Mouse (Mus musculus) heart, embryonic 13.5 days (tissue): Measurements from ENCODE around the gene Phc2. TPM values are rescaled to one million over a fixed set of nuclear protein-coding genes. Genes with fewer than 3 reads are reported as not detected.
"Not testable (repeated sequence)": the region's sequence is repeated elsewhere in the genome, so short reads cannot be mapped to it uniquely, and the experiment has no call there.

Experiments used
- ATAC-seq: fragments of 200-750 bp; cut with Nextera tagmentation; 2 replicates; pipeline ENCODE4 v1.8.0; 2017; ENCODE audit warnings: moderate TSS enrichment; ENCODE audit not compliant: insufficient number of reproducible peaks, low FRiP score, low TSS enrichment; ENCODE audit errors: extremely low read depth
- H3K27ac ChIP-seq: fragments of 300-500 bp; sonication (generic); replicated peaks from 2 replicates; pipeline ENCODE4 v1.5.1; 2015; ENCODE audit warnings: moderate library complexity, mild to moderate bottlenecking, inconsistent platforms
- H3K27me3 ChIP-seq: fragments of 300-500 bp; sonication (generic); replicated peaks from 2 replicates; pipeline ENCODE4 v1.6.1; 2015; ENCODE audit warnings: mild to moderate bottlenecking, inconsistent platforms
- H3K36me3 ChIP-seq: fragments of 300-500 bp; sonication (generic); 2 replicates; pipeline ENCODE4 v1.6.1; 2015; ENCODE audit warnings: mild to moderate bottlenecking, inconsistent platforms
- H3K4me1 ChIP-seq: fragments of 300-500 bp; sonication (generic); 2 replicates; pipeline ENCODE4 v1.6.1; 2015; ENCODE audit warnings: inconsistent platforms
- H3K4me2 ChIP-seq: fragments of 300-500 bp; sonication (generic); 2 replicates; pipeline ENCODE4 v1.6.1; 2015; ENCODE audit warnings: inconsistent platforms, mild to moderate bottlenecking, moderate library complexity
- H3K4me3 ChIP-seq: fragments of 300-500 bp; sonication (generic); 2 replicates; pipeline ENCODE4 v1.5.1; 2015; ENCODE audit warnings: moderate library complexity, mild to moderate bottlenecking, inconsistent platforms
- H3K9ac ChIP-seq: fragments of 300-500 bp; sonication (generic); 2 replicates; pipeline ENCODE4 v1.6.1; 2015; ENCODE audit warnings: inconsistent platforms, mild to moderate bottlenecking, moderate library complexity
- H3K9me3 ChIP-seq: fragments of 300-500 bp; sonication (generic); 2 replicates; pipeline ENCODE4 v1.6.1; 2016; ENCODE audit warnings: inconsistent platforms
- WGBS: fragments of 180-500 bp; shearing (Covaris S2); methylation state at CpG from one replicate; pipeline ENCODE4 v1.1.7; 2015; ENCODE audit warnings: mixed read lengths; 5-methylcytosine and 5-hydroxymethylcytosine counted together
- polyA plus RNA-seq: library from polyadenylated mRNA; unstranded; fragments of >200 nt; fragmentation: Nextera tagmentation; extraction: Ambion mirVana; gene quantifications from 2 replicates; pipeline ENCODE4 v1.2.1, GENCODE M21; 2015

Phc2 gene
- 9.9 and 16.7 TPM in 2 replicates for polyA plus RNA-seq

DNA sequence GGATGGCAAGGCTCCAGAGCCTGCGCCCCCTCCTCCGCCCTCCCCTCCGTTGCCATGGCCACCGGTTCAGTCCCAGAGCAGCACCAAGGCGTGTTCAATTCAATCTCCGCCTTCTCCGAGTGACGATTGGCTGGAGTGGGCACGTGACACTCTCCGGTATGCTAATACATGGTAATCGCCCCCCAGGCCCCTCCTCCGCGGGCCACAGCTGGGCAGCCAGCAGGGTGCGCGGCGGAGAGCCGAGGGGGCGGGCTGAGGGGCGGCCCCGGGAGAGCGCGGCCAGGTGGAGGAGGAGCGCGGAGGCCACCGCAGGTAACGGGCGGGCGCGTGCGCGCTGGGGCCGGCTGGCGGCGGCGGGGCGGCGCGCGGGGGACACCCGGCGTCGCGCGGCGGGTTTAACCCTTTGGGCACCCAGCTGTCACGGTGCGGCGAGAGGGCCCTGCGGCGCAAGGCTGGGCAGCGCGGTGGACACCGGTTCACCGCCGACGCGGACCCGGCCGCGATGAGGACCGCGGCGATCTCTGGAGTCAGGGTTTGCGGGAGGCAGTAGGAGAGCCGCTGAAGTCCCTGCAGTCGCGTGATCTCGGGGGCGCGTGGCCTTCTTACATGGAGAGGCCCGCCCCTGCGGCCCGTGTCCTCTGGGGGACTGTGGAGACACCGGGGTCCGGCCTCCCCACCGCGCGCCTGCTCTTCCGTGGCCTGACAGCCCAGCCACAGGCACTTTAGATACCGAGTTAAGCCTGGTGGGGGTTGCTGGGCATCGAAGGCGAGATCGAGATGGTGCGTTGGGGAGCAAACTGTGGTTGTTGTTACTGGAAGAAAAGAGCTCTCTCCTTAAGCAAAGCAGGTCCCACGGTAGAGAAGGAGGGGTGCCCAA lies at the start of gene Phc2:
Gene Phc2, plus strand, starts transcription at position 198 of the 877 bp plus-strand sequence.
- WGBS = under 1% methylated on average over 81 of the region's 85 CpGs
- H3K27ac ChIP-seq = no peak within 1 kb of the TSS
- peaks cover 35% of the 10 kb centered on the region for H3K27me3 ChIP-seq
- peak within 1 kb of the TSS; percentile 84 for H3K9ac ChIP-seq
- H3K4me1 ChIP-seq = peaks cover 26% of the 10 kb centered on the region
- no peaks in the 10 kb centered on the region for H3K9me3 ChIP-seq
- peak within 1 kb of the TSS; percentile 80 for H3K4me3 ChIP-seq
- H3K36me3 ChIP-seq = no peaks in the 10 kb centered on the region
- H3K4me2 ChIP-seq = peak within 1 kb of the TSS; percentile 100
- peak; percentile 80 for ATAC-seq

- Histone ChIP-seq H3K4me2 (no peak overlapping the region), H3K36me3 (peaks cover 31% of the 10 kb centered on the region), H3K27ac (no peak overlapping the region), H3K9me3 (no peaks in the 10 kb centered on the region), H3K9ac (no peak overlapping the region), H3K27me3 (no peaks in the 10 kb centered on the region), H3K4me3 (no peak overlapping the region), H3K4me1 (peaks cover 23% of the 10 kb centered on the region)
- WGBS = 90% methylated on average over 7 of the region's 7 CpGs
- ATAC-seq = no peak
These were observed 47.9 kb upstream of the Phc2 start for GRCm38 (mm10) chr4:128606586-128606985.

- Histone ChIP-seq H3K36me3 (peaks cover 20% of the 10 kb centered on the region), H3K27ac (no peak overlapping the region), H3K9ac (no peak overlapping the region), H3K4me1 (peaks cover 23% of the 10 kb centered on the region), H3K9me3 (no peaks in the 10 kb centered on the region), H3K4me2 (peak overlapping the region; percentile 22), H3K4me3 (no peak overlapping the region), H3K27me3 (no peaks in the 10 kb centered on the region)
- 69% methylated on average over 11 of the region's 11 CpGs for WGBS
- ATAC-seq = no peak
These were observed 46.8 kb upstream of the Phc2 start for GRCm38 (mm10) chr4:128607661-128608060.

GRCm38 (mm10) chr4:128609276-128609924 lies 45.1 kb upstream of the Phc2 start:
- H3K27ac ChIP-seq = peak overlapping the region; percentile 52
- peak overlapping the region; percentile 87 for H3K9ac ChIP-seq
- no peaks in the 10 kb centered on the region for H3K9me3 ChIP-seq
- H3K27me3 ChIP-seq = peaks cover 3% of the 10 kb centered on the region
- peaks cover 23% of the 10 kb centered on the region for H3K4me1 ChIP-seq
- peak overlapping the region; percentile 72 for H3K4me3 ChIP-seq
- peak; percentile 26; the same call in 1 of the 2 replicates for ATAC-seq
- H3K4me2 ChIP-seq = peak overlapping the region; percentile 81
- WGBS = 6% methylated on average over 24 of the region's 27 CpGs
- peaks cover 3% of the 10 kb centered on the region for H3K36me3 ChIP-seq

- ATAC-seq = peak; percentile 94
- Histone ChIP-seq H3K9ac (peak within 1 kb of the TSS; percentile 87), H3K4me2 (peak within 1 kb of the TSS; percentile 81), H3K36me3 (no peaks in the 10 kb centered on the region), H3K4me1 (peaks cover 23% of the 10 kb centered on the region), H3K27me3 (peaks cover 9% of the 10 kb centered on the region), H3K27ac (peak within 1 kb of the TSS; percentile 52), H3K9me3 (no peaks in the 10 kb centered on the region), H3K4me3 (peak within 1 kb of the TSS; percentile 72)
- under 1% methylated on average over 24 of the region's 24 CpGs for WGBS
These were observed 44.5 kb upstream of the Phc2 start, which contains the start of gene Zscan20 for GRCm38 (mm10) chr4:128609925-128610402. Gene Zscan20, minus strand, starts transcription at chr4:128610098.

GRCm38 (mm10) chr4:128610706-128611105 lies 43.8 kb upstream of the Phc2 start:
- Histone ChIP-seq H3K4me2 (peak overlapping the region; percentile 81), H3K4me1 (peaks cover 23% of the 10 kb centered on the region), H3K27me3 (peaks cover 16% of the 10 kb centered on the region), H3K27ac (no peak overlapping the region; the same call in 1 of the 2 replicates), H3K36me3 (no peaks in the 10 kb centered on the region), H3K9ac (peak overlapping the region; percentile 29; the same call in 1 of the 2 replicates), H3K4me3 (peak overlapping the region; percentile 72), H3K9me3 (no peaks in the 10 kb centered on the region)
- ATAC-seq = no peak
- 21% methylated on average over 10 of the region's 10 CpGs for WGBS

- not testable (repeated sequence) for H3K4me3 ChIP-seq
- 85% methylated on average over 3 of the region's 3 CpGs for WGBS
These were observed 42.8 kb upstream of the Phc2 start for GRCm38 (mm10) chr4:128611726-128612125.

GRCm38 (mm10) chr4:128613326-128613725 lies 41.2 kb upstream of the Phc2 start:
- Histone ChIP-seq H3K9me3 (no peaks in the 10 kb centered on the region), H3K27ac (no peak overlapping the region), H3K36me3 (no peaks in the 10 kb centered on the region), H3K4me2 (no peak overlapping the region), H3K4me3 (no peak overlapping the region), H3K9ac (no peak overlapping the region), H3K4me1 (peaks cover 27% of the 10 kb centered on the region), H3K27me3 (peaks cover 42% of the 10 kb centered on the region)
- 19% methylated on average over 8 of the region's 8 CpGs for WGBS
- ATAC-seq = no peak

More at GRCm38 (mm10) chr4:128611726-128612125, 42.8 kb upstream of the Phc2 start:
- not testable (repeated sequence) for H3K27ac ChIP-seq, H3K9me3 ChIP-seq, ATAC-seq, H3K36me3 ChIP-seq, H3K9ac ChIP-seq, H3K4me2 ChIP-seq
- peaks cover 26% of the 10 kb centered on the region for H3K27me3 ChIP-seq
- peaks cover 23% of the 10 kb centered on the region for H3K4me1 ChIP-seq

GRCm38 (mm10) chr4:128615761-128616160 lies 38.7 kb upstream of the Phc2 start:
- no peaks in the 10 kb centered on the region for H3K36me3 ChIP-seq
- no peak overlapping the region for H3K4me2 ChIP-seq
- no peak overlapping the region for H3K9ac ChIP-seq
- WGBS = 77% methylated on average over 14 of the region's 14 CpGs
- ATAC-seq = no peak
- H3K4me1 ChIP-seq = peaks cover 16% of the 10 kb centered on the region
- no peak overlapping the region for H3K27ac ChIP-seq
- no peaks in the 10 kb centered on the region for H3K9me3 ChIP-seq
- H3K27me3 ChIP-seq = peaks cover 45% of the 10 kb centered on the region
- no peak overlapping the region for H3K4me3 ChIP-seq

- 41% methylated on average over 17 of the region's 17 CpGs for WGBS
- Histone ChIP-seq H3K4me1 (peaks cover 14% of the 10 kb centered on the region), H3K36me3 (no peaks in the 10 kb centered on the region), H3K4me2 (peak overlapping the region; percentile 12; the same call in 1 of the 2 replicates), H3K9me3 (no peaks in the 10 kb centered on the region), H3K4me3 (no peak overlapping the region), H3K27ac (no peak overlapping the region), H3K9ac (no peak overlapping the region), H3K27me3 (peaks cover 45% of the 10 kb centered on the region)
- ATAC-seq = no peak
These were observed 37.0 kb upstream of the Phc2 start for GRCm38 (mm10) chr4:128617363-128618120.
